Mouse (Mus musculus) gastrocnemius, adult 2 months (tissue): Measurements from ENCODE around the gene Ptpn1. TPM values are rescaled to one million over a fixed set of nuclear protein-coding genes. Genes with fewer than 3 reads are reported as not detected.

Experiments used
- DNase-seq: peaks from one replicate; pipeline ENCODE4 v3.0.0; 2022
- H3K27ac ChIP-seq: fragments of 200-600 bp; 2 replicates; pipeline ENCODE4 v1.8.1; 2022; ENCODE audit warnings: mild to moderate bottlenecking
- H3K4me3 ChIP-seq: fragments of 200-600 bp; 2 replicates; pipeline ENCODE4 v1.8.1; 2022; ENCODE audit warnings: mild to moderate bottlenecking, moderate library complexity
- CTCF ChIP-seq: fragments of 200-600 bp; IDR thresholded peaks from 2 replicates; pipeline ENCODE4 v1.8.1; 2022; ENCODE audit warnings: antibody characterized with exemption, mild to moderate bottlenecking, moderate library complexity
- intact Hi-C: fragments of 180-260 bp; cut with DNase I; formaldehyde crosslinking; loops from one replicate; pipeline ENCODE4 v1.15.1; 2025
- total RNA-seq, 2 experiments: library from RNA; stranded (reverse); gene quantifications; 2 replicates each; pipeline ENCODE4 v1.2.3; 2021

The Ptpn1 gene
- total RNA-seq, 2 experiments from 2014 or later, result 15.4 to 19.6 TPM

- TF ChIP-seq CTCF, result no peak; the same call in 1 of the 2 replicates
- intact Hi-C loops, result no loop called here
- peak; percentile 88 for DNase-seq
- peak overlapping the region; percentile 72 for H3K4me3 ChIP-seq
- H3K27ac ChIP-seq, result peak overlapping the region; percentile 89
These were observed 6.9 kb upstream of the Ptpn1 start for GRCm38 (mm10) chr2:167924803-167925604.

DNA sequence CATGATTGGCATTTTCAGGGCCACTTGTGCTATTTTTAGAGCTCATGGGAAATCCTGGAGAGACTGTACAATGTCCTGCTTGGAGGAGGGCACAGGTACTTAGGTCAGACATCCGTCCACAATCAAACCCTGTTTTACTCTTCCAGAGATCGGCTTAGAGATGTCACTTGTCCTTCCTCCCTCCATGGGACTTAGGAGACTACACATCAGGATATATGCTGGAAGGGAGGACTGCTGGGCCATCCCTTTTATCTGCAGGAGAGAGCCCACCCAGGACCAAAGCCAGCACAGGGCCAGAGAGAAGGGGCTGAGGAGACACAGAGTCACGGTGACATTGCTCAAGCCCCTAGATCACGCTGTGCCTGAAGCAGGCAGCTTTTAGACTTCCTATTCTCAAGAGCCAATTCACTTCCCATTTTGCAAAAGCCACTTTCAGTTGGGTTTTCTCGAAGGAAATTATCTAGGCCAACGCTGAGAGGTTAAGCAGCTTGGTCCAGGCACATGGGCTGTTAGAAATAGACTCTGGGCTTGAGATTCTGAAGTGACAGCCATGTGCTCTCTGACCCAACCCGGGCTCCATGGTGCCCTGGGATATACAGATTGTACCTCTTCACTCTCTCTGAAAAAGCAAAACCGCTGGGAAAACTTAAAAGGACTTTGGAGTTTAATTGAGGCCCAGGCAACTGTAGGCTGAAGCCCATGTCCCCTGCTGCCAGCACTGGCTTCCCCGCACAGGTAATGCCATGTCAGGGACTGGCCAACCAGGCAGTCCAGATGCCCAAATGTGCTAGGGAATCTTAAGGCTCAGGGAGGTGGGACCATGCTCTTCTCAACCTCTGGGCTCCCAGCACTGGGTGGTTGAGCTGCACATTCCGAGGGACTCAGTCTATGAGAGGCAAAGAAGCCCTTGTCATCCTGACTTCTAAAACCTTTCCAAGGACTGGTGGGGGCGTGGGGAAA lies 5.7 kb upstream of the Ptpn1 start:
- no peak for TF ChIP-seq CTCF
- peak overlapping the region; percentile 89 for H3K27ac ChIP-seq
- H3K4me3 ChIP-seq, result peak overlapping the region; percentile 72
- DNase-seq, result no peak
- intact Hi-C loops, result no loop called here

- intact Hi-C loops, result no loop called here
These were observed 3.8 kb upstream of the Ptpn1 start for GRCm38 (mm10) chr2:167928002-167928526.

DNA sequence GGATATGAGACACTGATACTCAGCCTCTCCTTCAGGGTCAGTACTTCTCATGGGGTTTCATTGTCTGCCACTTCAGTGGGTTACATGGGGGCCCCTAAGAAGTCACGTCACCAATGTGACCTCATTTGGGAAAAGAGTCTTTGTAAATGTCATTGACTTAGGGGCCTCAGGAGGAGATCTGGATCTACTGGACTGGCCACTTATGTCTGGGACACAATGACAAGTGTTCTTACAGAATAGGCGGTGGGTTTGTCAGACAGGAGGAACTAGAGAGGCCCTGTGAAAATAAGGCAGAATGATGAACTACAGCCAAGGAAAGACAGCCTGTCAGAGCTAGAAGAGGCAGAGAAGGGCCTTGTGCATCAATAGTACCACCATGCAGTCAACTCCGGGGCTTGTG lies 2.9 kb upstream of the Ptpn1 start:
- H3K27ac ChIP-seq, result no peak overlapping the region
- TF ChIP-seq CTCF, result no peak
- no peak overlapping the region for H3K4me3 ChIP-seq
- no peak for DNase-seq
- intact Hi-C loops, result no loop called here

More at GRCm38 (mm10) chr2:167928002-167928526, 3.8 kb upstream of the Ptpn1 start:
- no peak for DNase-seq
- no peak for TF ChIP-seq CTCF
- Histone ChIP-seq H3K27ac (no peak overlapping the region), H3K4me3 (no peak overlapping the region)

DNA sequence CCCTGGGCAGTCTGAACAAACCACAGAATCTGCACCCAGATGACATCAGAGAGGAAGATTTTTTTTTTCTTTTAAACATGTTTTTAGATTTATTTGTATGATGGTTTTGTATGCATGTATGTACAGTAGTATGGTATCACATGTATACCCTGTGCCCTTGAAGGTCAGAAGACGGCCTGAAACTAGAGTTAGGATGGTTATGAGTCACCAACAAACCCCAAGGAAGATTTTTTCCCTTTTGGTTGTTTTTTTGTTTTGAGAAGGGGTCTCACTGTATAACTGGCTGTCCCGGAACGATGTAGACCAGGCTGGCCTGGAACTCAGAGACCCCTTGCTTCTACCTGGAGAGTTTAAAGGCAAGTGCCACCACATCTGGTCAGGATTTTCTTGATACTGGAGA lies 882 bp upstream of the Ptpn1 start:
- no peak for DNase-seq
- no peak for TF ChIP-seq CTCF
- peak overlapping the region; percentile 97 for H3K27ac ChIP-seq
- peak overlapping the region; percentile 93 for H3K4me3 ChIP-seq
- intact Hi-C loops, result no loop called here

GRCm38 (mm10) chr2:167932727-167933231 lies 922 bp downstream of the Ptpn1 start:
- no peak for DNase-seq
- intact Hi-C loops, result no loop called here
- TF ChIP-seq CTCF, result no peak
- peak overlapping the region; percentile 93 for H3K4me3 ChIP-seq
- peak overlapping the region; percentile 97 for H3K27ac ChIP-seq

GRCm38 (mm10) chr2:167933397-167933796 lies 1.5 kb downstream of the Ptpn1 start:
- intact Hi-C loops, result no loop called here
- Histone ChIP-seq H3K4me3 (peak overlapping the region; percentile 93), H3K27ac (peak overlapping the region; percentile 97)
- no peak for TF ChIP-seq CTCF
- no peak for DNase-seq

- DNase-seq, result no peak
- intact Hi-C loops, result no loop called here
These were observed 4.1 kb downstream of the Ptpn1 start for GRCm38 (mm10) chr2:167935956-167936355.

GRCm38 (mm10) chr2:167938786-167939185 lies 6.9 kb downstream of the Ptpn1 start:
- Histone ChIP-seq H3K4me3 (no peak overlapping the region), H3K27ac (peak overlapping the region; percentile 1; the same call in 1 of the 2 replicates)
- intact Hi-C loops, result no loop called here
- TF ChIP-seq CTCF, result no peak
- no peak for DNase-seq

More at GRCm38 (mm10) chr2:167935956-167936355, 4.1 kb downstream of the Ptpn1 start:
- H3K27ac ChIP-seq, result peak overlapping the region; percentile 62
- no peak for TF ChIP-seq CTCF
- H3K4me3 ChIP-seq, result no peak overlapping the region

GRCm38 (mm10) chr2:167939204-167939603 lies 7.3 kb downstream of the Ptpn1 start:
- Histone ChIP-seq H3K4me3 (no peak overlapping the region), H3K27ac (peak overlapping the region; percentile 1; the same call in 1 of the 2 replicates)
- intact Hi-C loops, result no loop called here
- no peak for TF ChIP-seq CTCF
- no peak for DNase-seq

DNA sequence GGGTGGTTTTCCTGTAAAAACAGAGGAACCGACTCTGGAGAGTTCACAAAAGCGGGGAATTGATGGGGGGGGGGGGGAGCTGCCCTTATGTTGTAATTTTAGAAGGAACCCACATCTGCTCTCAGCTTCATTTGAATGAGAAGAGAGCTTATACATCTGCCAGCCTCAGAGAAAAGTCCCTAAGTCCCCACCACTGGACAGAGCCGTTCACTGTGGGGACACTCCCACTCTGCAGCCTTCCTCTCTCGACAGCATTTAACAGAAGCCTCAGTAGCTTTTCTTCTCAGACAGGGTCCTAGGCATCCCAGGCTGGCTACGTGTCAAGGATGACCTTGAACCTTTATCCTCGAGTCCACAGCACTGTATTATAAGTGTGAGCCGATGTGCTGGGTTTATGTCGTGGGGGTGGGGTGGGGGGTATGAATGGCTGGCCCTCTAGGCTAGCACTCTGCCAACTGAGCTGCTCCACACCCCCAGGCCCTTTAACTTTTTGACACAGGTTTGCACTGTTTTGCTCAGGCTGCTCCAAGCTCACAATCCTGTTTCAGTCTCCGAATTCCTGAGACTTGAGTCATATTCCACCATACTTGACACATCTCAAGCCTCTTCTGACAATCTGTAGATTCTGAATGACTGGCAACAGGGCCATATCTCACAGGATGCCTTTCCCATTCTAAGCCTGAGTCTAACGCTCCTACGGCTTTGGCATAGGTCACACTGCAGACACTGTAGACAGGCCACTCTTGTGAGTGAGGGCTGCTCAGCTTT lies 8.0 kb downstream of the Ptpn1 start:
- intact Hi-C loops, result no loop called here
- H3K4me3 ChIP-seq, result no peak overlapping the region
- H3K27ac ChIP-seq, result no peak overlapping the region
- TF ChIP-seq CTCF, result no peak
- DNase-seq, result no peak

DNA sequence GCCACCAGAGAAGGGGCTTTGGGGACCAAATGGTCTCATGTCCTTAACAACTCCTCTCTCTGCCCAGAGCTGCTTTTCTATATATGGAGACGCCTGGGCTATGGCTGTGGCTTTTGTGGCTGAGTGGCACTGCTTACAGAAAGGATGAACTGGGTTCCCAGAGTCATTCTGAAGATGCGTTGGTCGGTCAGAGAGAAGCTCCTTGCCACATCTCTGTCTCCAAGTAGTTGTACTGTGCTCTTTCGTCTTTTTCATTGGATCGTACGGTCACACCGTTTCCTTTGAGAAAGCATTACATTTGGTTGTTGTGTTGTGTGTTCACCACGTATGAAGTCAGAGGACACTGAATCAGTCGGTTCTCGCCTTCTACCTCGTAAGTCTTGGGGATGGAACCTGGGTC lies 8.8 kb downstream of the Ptpn1 start:
- Histone ChIP-seq H3K27ac (no peak overlapping the region), H3K4me3 (no peak overlapping the region)
- intact Hi-C loops, result no loop called here
- no peak for TF ChIP-seq CTCF
- no peak for DNase-seq
